Mouse (Mus musculus) thymus, postnatal 36 days (tissue): ENCODE data around the gene Methig1.
"Not testable (repeated sequence)": the region's sequence is repeated elsewhere in the genome, so short reads cannot be mapped to it uniquely, and the experiment has no call there.

ENCODE experiments used
- DNase-seq, 2 experiments: peaks; one replicate each; pipeline ENCODE4 v3.0.0; 2022; ENCODE audit warnings: mixed read lengths in 2 of 2

Gene Methig1

DNA sequence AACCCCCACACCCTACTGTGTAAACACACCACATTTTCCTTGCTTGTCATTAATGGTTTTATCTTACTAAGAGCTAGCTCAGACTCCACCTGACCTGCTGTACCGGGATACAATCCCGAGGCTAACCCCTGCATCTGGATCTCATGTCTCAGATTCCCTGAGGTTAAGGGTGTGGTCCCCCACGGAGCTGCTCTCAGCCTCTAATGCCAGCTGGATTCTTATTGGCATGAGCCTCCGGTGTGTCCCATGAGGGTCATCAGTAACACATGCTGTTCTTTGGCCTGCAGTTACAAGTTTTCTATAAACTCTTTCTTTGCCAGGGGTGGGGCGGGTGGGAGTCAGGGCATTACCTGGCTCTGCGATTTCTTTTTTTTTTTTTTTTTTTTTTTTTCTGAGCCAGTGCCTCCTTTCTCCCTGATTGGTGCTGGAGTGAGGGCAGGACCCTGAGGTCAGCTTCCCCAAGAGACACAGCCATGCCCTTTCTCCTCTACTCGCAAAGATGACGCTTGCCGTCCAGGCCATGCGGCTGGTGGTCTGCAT is at the start of gene Methig1, which contains the start of gene Mettl7a2:
Methig1 (plus strand) TSS at position 439 of the 540 bp plus-strand sequence.
Mettl7a2 (plus strand) TSS at position 490 of the 540 bp plus-strand sequence.
- no peak for DNase-seq

DNA sequence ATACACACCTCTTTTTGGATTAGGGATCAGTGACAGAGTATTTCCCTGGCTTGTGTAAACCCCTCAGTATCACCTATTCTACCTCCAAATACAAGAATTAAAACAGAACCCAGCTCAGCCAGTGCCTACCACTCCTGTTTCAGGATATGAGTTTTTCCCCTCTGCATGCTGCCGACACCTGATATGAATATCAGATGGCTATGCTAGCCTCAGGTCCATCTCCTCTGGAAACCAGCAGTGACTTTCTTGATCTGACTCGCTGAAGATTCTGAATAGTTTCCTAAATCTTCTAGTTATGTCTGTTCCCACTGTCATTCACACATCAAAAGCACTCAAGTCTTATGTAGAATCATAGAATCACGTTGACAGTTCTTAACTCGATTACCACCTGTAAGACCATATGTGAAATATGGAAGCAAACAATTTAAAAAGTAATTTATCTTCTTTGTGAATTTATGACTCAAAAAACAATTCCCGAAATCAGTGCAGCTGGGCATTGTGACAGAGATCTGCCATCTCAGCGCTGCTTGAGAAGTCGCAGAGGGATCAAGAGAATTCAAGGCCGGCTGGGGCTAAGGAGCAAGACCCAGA is 49.4 kb upstream of the Methig1 start:
- DNase-seq, result no peak

DNA sequence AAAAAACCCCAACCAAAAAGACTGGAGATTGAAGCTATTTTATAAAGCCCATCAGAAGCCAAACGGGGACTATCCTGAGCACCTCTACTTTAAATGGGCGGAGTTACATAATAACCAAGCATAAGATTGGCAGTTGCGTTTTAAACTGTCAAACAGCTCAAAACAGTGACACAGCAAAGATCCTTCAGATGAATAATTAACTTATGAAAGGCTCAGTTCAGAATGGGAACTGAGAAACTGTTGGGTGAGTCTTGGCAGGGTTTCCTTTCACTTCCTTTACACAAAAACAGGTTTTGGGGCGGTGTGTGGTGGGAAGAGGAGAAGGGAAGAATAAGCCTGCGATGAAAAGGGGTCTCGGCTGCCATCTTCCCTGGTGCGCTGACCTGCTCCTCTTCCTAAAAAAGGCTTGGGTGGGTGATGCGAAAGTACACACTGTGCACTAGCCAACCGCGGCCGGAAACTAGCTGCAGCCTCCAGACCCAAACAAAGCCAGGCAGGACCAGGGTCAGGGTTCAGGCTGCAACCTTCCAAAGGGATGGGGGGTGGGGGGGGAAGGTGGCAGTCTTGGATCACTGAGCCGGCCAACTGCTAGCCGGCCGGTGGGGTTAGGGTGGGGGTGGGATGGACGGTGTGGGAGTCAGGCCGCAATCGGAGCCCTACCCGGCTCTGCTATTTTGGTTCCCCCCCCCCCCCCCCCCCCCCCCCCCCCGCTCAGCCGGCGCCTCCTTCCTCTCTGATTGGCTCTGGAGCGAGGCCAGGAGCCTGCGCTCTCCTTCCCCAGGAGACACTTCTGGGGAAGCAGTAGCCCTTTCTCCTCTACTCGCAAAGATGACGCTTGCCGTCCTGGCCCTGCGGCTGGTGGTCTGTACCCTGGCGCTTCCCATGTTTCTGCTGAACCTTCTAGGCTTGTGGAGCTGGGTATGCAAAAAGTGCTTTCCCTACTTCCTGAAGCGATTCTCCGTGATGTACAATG is 48.6 kb upstream of the Methig1 start, which contains the start of gene Mettl7a1:
Mettl7a1 (plus strand) TSS at position 122 of the 973 bp plus-strand sequence.
- DNase-seq, result peak; percentile 56 to 73

DNA sequence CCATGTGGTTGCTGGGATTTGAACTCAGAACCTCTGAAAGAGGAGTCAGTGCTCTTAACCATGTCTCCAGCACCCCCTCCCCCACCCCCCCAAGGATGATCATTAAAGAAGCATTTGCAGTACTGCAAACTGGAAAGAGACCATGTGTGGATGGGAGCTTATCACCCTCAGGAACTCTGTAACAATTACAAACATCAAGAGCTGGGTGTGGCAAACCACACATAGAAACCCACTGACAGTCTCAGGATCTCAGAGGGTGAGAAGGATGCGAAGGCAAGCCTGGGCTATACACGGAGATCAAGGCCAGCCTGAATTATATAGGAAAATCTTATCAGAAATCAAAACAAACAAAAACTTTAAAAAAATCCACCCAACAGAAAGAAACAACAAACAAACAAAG is 46.7 kb upstream of the Methig1 start:
- no peak for DNase-seq

DNA sequence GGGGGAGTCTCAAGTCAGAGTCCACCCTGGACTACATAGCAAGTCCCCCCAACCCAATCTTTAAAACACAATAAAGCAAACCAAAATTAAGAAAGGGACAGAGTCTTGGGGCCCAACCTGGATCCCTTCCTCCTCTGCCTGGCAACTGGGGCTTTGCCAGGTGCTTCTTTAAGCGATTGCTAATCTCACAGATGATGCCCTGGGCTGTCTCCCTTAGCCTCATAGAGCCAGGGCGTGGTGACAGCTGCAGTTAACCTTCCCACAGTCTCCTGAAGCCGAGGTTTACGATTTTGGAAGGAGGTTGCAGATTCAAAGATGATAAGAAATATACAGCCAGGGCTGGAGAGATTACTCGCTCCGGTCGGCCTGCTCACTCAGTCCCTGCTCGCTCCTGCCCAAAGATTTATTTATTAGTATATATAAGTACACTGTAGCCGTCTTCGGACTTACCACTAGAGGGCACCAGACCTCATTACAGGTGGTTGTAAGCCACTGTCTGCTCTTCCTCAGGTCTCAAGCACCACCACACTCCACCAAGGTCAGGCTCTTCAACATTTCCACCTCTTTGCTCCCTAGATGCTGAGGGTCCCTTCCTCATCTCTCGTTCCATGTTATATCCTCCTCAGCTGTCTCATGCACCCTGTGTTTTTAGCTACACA is 45.4 kb upstream of the Methig1 start:
- peak; percentile 19 to 22 for DNase-seq

DNA sequence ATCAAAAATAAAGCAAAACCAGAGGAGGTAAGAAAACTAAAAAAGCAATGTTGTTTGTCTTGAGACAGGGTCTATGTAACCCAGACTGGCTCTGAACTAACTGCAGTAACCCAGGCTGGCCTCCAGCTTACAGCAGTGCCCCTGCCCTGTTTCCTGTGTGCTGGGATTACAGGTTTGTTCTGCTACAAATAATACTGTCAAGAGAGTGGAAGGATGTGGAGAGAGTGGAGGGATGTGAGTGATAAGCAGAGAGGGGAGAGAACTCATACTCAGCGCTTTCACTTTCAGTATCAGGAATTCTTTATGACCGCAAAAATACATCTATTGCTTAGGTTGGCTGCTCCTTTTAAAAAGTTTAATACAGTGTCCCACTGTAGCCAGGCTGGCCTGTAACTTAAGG is 40.6 kb upstream of the Methig1 start:
- DNase-seq, result no peak

DNA sequence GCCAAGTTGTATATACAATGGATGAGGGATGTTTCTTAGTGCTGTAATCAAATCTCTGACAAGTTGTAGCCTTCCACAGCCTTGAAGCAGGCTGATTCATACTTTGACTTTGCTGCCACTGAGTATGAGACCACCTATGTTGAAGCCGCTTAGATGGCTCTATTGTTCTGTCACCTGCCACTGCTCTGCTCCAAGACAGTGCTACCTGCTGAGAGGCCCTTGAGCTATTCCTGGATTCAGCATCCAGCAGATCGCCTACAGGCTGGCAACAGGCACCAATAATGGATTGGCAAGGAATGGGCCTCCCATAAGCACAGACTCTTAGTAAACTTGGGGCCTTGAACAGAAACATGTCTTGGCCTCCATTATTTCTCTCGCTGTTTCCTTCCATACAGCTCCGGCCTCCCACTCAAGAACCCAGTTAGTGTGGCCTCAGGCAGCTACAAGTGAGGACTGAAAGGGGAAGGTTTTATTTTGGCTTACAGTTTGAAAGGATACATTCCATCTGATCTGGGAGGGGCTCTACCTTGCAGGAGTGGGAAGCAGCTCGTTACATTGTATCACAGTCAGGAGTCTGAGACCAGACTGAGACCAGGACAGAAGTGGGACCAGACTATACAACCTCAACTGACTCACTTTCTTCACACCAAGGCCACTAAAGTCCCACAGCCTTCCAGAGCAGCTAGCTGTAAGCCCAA is 38.4 kb upstream of the Methig1 start:
- no peak for DNase-seq

DNA sequence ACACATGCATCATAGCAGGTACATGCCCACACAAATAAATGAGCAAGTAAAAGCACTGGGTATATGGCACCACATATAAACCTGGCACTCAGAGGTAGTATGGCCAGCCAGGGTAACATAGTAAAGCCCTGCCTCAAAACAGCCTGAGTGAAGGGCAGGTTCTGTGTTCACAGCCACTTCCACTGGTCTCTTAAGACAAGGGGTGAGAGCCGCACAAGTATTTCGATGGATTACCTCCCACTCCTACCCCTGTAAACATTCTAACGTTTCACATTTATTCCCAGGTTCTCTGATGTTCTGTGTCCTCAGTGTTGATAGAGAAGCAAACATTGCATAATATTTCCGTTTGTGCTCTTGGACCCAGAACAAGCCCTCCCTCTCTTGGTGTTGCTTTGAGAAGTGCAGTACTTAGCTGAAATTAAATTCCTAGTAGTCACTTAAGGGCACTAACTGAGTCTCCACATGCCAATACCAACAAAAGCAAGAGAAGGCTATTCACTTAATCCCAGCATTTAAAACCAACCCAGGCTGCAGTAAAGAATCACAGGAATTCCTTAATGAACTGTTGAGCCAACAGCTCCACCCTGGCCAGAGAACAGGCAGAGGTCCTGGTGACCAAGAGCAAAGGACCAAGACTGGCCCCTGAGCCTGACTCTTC is 34.8 kb upstream of the Methig1 start:
- not testable (repeated sequence) for DNase-seq

DNA sequence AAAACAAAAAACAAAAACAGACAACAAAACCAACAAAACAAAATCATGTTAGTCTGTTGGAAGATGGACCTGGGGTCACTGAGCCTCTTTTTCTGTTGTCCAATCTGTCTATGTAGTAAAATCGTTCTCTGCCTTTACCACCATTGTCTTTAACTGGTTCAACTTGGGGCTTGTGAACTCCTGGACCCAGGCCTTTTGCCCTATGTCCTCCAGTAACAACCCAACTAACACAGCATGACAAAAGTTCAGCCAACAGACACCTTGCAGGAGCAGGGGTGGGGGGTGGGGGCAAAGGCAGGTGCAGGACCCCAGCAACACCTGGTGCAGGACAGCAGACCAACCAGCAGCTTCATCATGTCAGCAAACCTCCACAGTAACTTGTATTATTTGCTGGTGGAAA is 33.1 kb upstream of the Methig1 start:
- DNase-seq, result no peak

DNA sequence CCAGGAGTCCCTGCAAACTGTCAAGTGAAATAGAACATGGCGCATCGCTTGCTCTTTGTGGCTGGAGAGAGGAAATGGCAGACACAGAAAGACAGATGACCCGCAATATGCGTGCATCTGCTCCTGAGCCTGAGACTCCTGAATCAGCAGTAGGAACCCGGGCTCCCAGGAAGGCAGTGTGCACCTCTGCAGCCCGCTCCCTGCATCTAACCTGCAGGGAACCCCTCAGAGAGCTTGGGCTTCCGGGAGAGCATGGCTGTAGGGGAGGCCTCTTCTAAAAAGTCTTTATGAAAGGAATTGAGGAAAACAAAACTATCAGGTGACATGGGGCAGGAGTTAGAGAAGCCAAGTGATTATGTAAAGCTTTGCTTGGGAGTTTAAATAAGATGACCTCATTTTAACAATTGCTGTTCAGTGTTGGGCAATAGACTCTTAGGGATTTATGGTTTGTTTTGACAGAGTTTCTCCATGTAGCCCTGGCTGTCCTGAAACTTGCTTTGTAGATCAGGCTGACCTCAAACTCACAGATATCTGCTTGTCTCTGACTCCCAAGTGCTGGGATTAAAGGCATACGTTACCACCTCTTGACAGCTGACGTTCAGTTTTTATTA is 32.5 kb upstream of the Methig1 start:
- no peak for DNase-seq

DNA sequence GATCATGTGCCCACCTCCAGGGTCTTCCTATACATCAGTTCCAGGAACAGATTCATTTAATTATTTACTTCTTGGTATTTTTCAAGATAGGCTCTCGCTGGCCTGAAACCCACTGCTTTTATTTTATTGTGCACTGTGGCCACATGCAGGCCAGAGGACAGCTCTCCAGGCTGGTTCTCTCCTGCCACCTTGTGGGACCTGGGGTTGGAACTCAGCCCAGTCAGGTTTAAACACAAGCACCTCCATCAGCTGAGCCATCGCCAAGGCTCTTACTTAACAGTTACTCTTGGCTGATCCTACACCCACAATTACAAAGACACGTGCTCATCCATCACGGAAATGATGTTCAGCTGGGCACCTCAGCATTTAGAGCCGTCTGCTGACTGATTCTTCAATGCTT is 31.8 kb upstream of the Methig1 start:
- DNase-seq, result no peak

DNA sequence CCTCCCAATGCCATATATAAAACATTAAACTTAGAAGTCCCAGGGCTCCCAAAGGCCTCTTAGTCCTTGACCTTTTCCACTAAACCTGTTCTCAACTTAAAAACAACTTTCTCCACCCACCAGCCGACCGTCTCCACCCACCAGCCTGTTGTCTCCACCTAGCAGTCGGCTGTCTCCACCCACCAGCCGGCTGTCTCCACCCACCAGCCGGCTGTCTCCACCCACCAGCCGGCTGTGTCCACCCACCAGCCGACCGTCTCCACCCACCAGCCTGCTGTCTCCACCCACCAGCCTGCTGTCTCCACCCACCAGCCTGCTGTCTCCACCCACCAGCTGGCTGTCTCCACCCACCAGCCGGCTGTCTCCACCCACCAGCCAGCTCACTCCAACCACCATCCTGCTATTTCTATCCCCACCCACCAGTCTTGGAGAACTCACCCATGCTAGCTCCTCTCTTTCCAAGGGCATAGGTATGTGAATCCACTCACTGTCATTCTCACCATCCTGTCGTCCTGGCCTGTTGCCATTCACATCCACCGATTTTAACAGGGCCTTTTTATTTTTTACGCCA is 28.8 kb upstream of the Methig1 start:
- no peak for DNase-seq

DNA sequence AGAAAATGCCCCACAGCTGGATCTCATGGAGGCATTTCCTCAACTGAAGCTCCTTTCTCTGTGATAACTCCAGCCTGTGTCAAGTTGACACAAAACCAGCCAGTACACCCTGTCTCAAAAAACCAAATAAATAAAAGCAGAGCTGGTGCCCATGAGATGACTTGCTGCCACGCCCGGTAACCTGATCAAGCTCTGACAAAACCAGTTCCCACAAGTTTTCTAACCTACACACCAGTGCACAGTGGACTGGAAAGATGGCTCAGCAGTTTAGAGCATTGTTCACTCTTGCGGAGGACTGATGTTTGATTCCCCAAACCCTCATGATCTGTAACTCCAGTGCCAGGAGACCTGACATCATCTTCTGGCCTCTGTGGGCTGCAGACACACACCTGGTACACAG is 27.7 kb upstream of the Methig1 start:
- DNase-seq, result no peak

DNA sequence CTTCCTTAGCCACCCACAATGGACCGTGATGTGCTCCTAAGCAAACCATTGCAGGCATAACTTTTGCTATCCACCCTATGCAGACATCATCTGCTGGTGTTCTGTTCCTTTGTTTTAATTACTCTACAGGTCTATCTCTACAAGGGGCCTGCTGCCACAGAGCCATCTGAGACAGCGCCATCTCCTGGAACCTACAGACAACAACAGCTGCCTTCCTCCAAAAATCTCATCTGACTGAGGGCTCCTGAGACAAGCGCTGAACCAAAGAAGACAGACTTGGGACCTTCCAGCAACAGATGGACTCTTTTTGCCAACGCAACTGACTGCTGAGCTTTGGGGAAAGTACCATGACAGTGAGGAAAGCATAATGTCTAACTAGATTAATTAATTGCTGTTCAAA is 24.9 kb upstream of the Methig1 start:
- DNase-seq, result not testable (repeated sequence)

DNA sequence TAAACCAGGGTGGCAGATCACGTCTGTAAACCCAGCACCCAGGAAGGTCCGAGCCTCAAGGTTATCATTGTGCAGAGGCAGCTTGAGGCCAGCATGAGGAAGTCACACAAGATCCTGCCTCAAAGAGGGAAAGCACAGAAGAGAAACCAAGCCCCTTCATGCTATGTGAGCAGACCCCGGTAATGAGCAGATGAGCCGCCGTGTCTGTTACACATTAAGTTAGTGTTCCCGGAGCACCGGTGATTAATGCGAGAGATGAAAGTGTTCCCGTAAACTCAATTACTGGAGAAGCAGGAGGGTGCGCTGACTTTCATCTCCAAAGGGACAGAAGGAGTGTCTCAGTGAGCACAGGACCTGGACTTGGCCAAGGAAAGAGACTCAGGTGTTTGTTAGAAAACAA is 23.6 kb upstream of the Methig1 start:
- not testable (repeated sequence) for DNase-seq

DNA sequence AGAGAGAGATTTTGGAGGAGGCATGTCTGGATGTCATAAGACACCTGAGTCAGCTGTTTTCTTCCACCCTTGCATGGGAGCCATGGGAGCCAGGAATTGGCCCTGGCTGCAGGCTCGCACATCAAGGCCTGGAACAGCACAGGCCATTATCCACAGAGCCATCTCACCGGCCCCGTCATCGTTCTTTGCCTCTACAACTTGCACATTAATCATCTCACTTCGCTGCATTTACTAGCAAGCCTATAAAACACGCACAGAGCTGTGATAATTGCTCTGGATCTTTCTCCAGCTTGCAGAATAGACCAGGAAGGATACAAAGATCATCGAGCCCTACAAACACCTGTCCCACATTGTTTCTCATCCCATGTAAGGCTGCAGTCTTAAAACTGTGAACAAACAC is 22.2 kb upstream of the Methig1 start:
- no peak for DNase-seq

DNA sequence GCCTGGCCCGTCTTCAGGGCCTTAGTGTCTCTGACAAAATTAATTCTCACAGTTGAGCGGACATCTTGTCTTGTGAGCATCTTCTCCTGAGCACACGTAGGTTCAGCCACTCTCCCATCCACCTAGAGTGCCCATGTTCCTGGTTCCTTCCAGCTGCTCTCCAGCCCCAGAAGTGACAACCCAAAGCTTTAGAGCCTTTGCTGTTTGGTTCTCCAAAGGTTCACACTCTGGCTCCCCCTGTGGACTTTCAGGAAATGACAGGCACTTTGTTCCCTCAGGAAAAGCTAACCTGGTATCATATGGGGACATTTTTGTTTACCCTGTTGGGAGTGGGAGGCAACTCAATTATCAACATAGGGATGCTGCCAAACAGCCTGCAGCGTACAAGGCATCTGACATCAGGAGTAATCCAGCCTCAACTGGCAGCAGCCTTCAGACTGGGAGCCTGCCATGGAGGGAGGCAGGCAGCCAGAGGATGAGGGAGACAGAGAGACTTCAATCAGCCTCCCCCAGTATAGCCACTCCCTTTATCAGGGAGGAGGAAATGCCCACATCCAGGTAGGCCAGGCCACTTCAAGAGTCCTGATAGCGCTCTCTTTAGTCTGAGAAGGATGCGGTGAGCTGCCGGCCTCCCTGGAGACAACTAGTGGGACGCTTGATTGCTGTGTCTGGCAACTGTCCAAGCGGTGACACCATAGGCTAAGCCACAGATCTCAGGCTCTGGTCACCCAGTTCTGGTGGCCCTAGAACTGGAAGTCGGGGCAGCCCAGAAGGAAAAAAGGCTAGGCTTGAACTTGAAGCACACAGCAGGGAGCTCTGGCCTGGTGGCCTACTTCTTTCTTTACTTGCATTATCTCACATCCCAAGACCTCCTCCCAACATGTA is 20.6 kb upstream of the Methig1 start:
- not testable (repeated sequence) for DNase-seq

DNA sequence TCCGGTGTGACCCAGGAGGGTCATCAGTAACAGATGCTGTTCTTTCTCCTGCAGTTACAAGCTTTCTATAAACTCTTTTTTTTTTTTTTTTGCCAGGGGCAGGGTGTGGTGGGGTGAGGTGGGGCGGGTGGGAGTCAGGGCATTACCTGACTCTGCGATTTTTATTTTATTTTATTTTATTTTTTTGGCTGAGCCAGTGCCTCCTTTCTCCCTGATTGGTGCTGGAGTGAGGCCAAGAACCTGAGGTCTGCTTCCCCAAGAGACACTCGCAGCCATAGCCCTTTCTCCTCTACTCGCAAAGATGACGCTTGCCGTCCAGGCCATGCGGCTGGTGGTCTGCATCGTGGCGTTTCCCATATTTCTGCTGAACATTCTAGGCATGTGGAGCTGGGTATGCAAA is 18.3 kb upstream of the Methig1 start, which contains the start of gene Mettl7a3:
Mettl7a3 (plus strand) TSS at position 301 of the 400 bp plus-strand sequence.
- no peak for DNase-seq

DNA sequence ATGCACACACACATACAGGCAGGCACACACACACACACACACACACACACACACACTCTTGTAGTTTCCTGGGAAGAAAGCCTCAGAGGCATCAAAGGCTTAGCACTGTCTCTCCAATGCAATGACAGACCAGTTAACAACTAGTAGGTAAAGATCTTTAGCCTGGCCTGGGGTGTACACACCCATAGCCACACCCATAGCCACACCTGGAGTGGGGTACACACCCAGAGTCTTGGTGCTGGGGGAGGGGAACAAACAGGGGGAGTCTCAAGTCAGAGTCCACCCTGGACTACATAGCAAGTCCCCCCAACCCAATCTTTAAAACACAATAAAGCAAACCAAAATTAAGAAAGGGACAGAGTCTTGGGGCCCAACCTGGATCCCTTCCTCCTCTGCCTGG is 15.6 kb upstream of the Methig1 start:
- not testable (repeated sequence) for DNase-seq

DNA sequence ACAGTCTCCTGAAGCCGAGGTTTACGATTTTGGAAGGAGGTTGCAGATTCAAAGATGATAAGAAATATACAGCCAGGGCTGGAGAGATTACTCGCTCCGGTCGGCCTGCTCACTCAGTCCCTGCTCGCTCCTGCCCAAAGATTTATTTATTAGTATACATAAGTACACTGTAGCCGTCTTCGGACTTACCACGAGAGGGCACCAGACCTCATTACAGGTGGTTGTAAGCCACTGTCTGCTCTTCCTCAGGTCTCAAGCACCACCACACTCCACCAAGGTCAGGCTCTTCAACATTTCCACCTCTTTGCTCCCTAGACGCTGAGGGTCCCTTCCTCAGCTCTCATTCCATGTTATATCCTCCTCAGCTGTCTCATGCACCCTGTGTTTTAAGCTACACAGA is 15.1 kb upstream of the Methig1 start:
- DNase-seq, result peak; percentile 64 to 65
